Mouse (Mus musculus) CH12.LX (cell line): ENCODE results near the gene Lmod2. TPM values are rescaled to one million over a fixed set of nuclear protein-coding genes. Genes with fewer than 3 reads are reported as not detected.

Experiments used
- DNase-seq: peaks from one replicate; pipeline ENCODE4 v3.0.0-alpha.2; 2013; ENCODE audit errors: extremely low read depth
- H3K27ac ChIP-seq: 2 replicates; pipeline ENCODE4 v1.5.1; 2012; ENCODE audit warnings: low read depth, mild to moderate bottlenecking, control low read depth, moderate library complexity; ENCODE audit not compliant: insufficient read depth
- H3K27me3 ChIP-seq: replicated peaks from 2 replicates; pipeline ENCODE3; 2012; ENCODE audit warnings: inconsistent platforms
- H3K36me3 ChIP-seq, 2 experiments: replicated peaks in 1 of 2; 2 replicates each; pipeline versions ENCODE3 to v1.6.1; 2012; ENCODE audit warnings: inconsistent platforms in 1 of 2, low read length in 1 of 2, mild to moderate bottlenecking in 1 of 2, mixed read lengths in 1 of 2, moderate library complexity in 1 of 2; ENCODE audit not compliant: control insufficient read depth in 1 of 2, insufficient read depth in 1 of 2
- H3K4me1 ChIP-seq, 2 experiments: 2 replicates each; pipeline ENCODE4 v1.6.1; 2012; ENCODE audit warnings: inconsistent platforms in 1 of 2, moderate library complexity in 1 of 2; ENCODE audit not compliant: insufficient read depth in 2 of 2, control insufficient read depth in 1 of 2
- H3K4me2 ChIP-seq: 2 replicates; pipeline ENCODE4 v1.6.1; 2012; ENCODE audit warnings: low read depth, mild to moderate bottlenecking, control low read depth; ENCODE audit not compliant: poor library complexity, insufficient read depth, severe bottlenecking
- H3K4me3 ChIP-seq, 3 experiments: fragments of 150-350 bp in 1 of 3; sonication (generic) in 1 of 3; replicated peaks in 1 of 3; 2 replicates each; pipeline versions ENCODE3 to v1.5.1; 2011 to 2012; ENCODE audit warnings: low read depth in 2 of 3, low read length in 2 of 3, mild to moderate bottlenecking in 2 of 3, moderate library complexity in 2 of 3, control low read depth in 1 of 3, improper control_type of control experiment in 1 of 3, inconsistent platforms in 1 of 3, mixed read lengths in 1 of 3; ENCODE audit not compliant: poor library complexity in 1 of 3
- H3K79me2 ChIP-seq: replicated peaks from 2 replicates; pipeline ENCODE4 v1.6.1; 2012; ENCODE audit warnings: mild to moderate bottlenecking, moderate library complexity; ENCODE audit not compliant: control insufficient read depth, poor library complexity, insufficient read depth, severe bottlenecking; ENCODE audit errors: extremely low read depth
- H3K9ac ChIP-seq: 2 replicates; pipeline ENCODE4 v1.6.1; 2012; ENCODE audit warnings: low read depth, mild to moderate bottlenecking, control low read depth, moderate library complexity; ENCODE audit not compliant: insufficient read depth
- H3K9me3 ChIP-seq: replicated peaks from 2 replicates; pipeline ENCODE3; 2012; ENCODE audit warnings: low read length, inconsistent platforms, mixed read lengths
- CTCF ChIP-seq, 2 experiments: IDR thresholded peaks in 1 of 2; conservative IDR thresholded peaks in 1 of 2; 2 replicates each; pipeline ENCODE4 v1.5.1; 2011 to 2012; ENCODE audit warnings: low read depth in 2 of 2, low read length in 2 of 2, improper control_type of control experiment in 1 of 2, inconsistent platforms in 1 of 2, mild to moderate bottlenecking in 1 of 2, moderate library complexity in 1 of 2
- E2F4 ChIP-seq: IDR thresholded peaks from 2 replicates; pipeline ENCODE4 v1.6.1; 2011; ENCODE audit warnings: low read depth, low read length, improper control_type of control experiment; ENCODE audit not compliant: insufficient replicate concordance
- JUN ChIP-seq: IDR thresholded peaks from 2 replicates; pipeline ENCODE4 v1.6.1; 2011; ENCODE audit warnings: low read depth, mild to moderate bottlenecking, low read length, improper control_type of control experiment, moderate library complexity; ENCODE audit not compliant: insufficient read depth
- KAT2A ChIP-seq: IDR thresholded peaks from 2 replicates; pipeline ENCODE4 v1.6.1; 2012; ENCODE audit warnings: low read length, improper control_type of control experiment, inconsistent platforms; ENCODE audit not compliant: insufficient replicate concordance
- MAX ChIP-seq: IDR thresholded peaks from 2 replicates; pipeline ENCODE4 v1.6.1; 2011; ENCODE audit warnings: low read length, improper control_type of control experiment
- MEF2A ChIP-seq: IDR thresholded peaks from 2 replicates; pipeline ENCODE4 v1.6.1; 2014; ENCODE audit warnings: low read depth, mild to moderate bottlenecking, inconsistent platforms, low read length, improper control_type of control experiment, borderline replicate concordance
- MXI1 ChIP-seq: IDR thresholded peaks from 2 replicates; pipeline ENCODE4 v1.6.1; 2011; ENCODE audit warnings: mild to moderate bottlenecking, low read depth, low read length, improper control_type of control experiment
- MYC ChIP-seq: IDR thresholded peaks from 2 replicates; pipeline ENCODE4 v1.6.1; 2011; ENCODE audit warnings: low read depth, mild to moderate bottlenecking, improper control_type of control experiment, low read length
- NELFE ChIP-seq: IDR thresholded peaks from 2 replicates; pipeline ENCODE4 v1.6.1; 2011; ENCODE audit warnings: low read depth, low read length, improper control_type of control experiment
- NRF1 ChIP-seq: IDR thresholded peaks from 2 replicates; pipeline ENCODE4 v1.6.1; 2014; ENCODE audit warnings: low read depth, mild to moderate bottlenecking, inconsistent platforms, low read length, improper control_type of control experiment, moderate library complexity
- POLR2A ChIP-seq: IDR thresholded peaks from 2 replicates; pipeline ENCODE4 v1.6.1; 2011; ENCODE audit warnings: low read depth, mild to moderate bottlenecking, improper control_type of control experiment, low read length
- POLR2AphosphoS2 ChIP-seq: IDR thresholded peaks from 2 replicates; pipeline ENCODE4 v1.6.1; 2011; ENCODE audit warnings: low read depth, low read length, improper control_type of control experiment
- RAD21 ChIP-seq: IDR thresholded peaks from 2 replicates; pipeline ENCODE4 v1.6.1; 2011; ENCODE audit warnings: low read depth, mild to moderate bottlenecking, low read length, improper control_type of control experiment, moderate library complexity
- SMC3 ChIP-seq: IDR thresholded peaks from 2 replicates; pipeline ENCODE4 v1.6.1; 2011; ENCODE audit warnings: low read depth, low read length, improper control_type of control experiment
- TBP ChIP-seq: conservative IDR thresholded peaks from 2 replicates; pipeline ENCODE4 v1.6.1; 2011; ENCODE audit warnings: low read depth, low read length, improper control_type of control experiment
- TCF12 ChIP-seq: IDR thresholded peaks from 2 replicates; pipeline ENCODE4 v1.6.1; 2014; ENCODE audit warnings: low read depth, mild to moderate bottlenecking, inconsistent platforms, low read length, improper control_type of control experiment
- USF1 ChIP-seq: IDR thresholded peaks from 2 replicates; pipeline ENCODE4 v1.6.1; 2014; ENCODE audit warnings: low read depth, mild to moderate bottlenecking, inconsistent platforms, low read length, improper control_type of control experiment
- USF2 ChIP-seq: conservative IDR thresholded peaks from 2 replicates; pipeline ENCODE4 v1.6.1; 2011; ENCODE audit warnings: low read depth, low read length, improper control_type of control experiment
- ZC3H11A ChIP-seq: IDR thresholded peaks from 2 replicates; pipeline ENCODE4 v1.6.1; 2012; ENCODE audit warnings: low read depth, mild to moderate bottlenecking, inconsistent platforms, low read length, improper control_type of control experiment
- ZKSCAN1 ChIP-seq: IDR thresholded peaks from 2 replicates; pipeline ENCODE4 v1.6.1; 2012; ENCODE audit warnings: low read depth, inconsistent platforms, low read length, improper control_type of control experiment, borderline replicate concordance
- ZNF384 ChIP-seq: IDR thresholded peaks from 2 replicates; pipeline ENCODE4 v1.6.1; 2012; ENCODE audit warnings: low read depth, low read length, improper control_type of control experiment, inconsistent platforms
- dilution Hi-C: fragments of 300-500 bp; cut with MboI; formaldehyde crosslinking; loops from 2 replicates; pipeline ENCODE4 v1.14.3; 2020; ENCODE audit warnings: low sequenced_read_pairs; ENCODE audit not compliant: extremely low pct_unique_long_range_greater_than_20kb, extremely low pct_ligation_motif_present
- in situ Hi-C: fragments of 300-500 bp; cut with MboI; formaldehyde crosslinking; loops from 3 replicates; pipeline ENCODE4 v1.14.3; 2019; ENCODE audit warnings: low sequenced_read_pairs, low pct_ligation_motif_present, low pct_unique_long_range_greater_than_20kb, mixed read lengths
- polyA plus RNA-seq: library from polyadenylated mRNA; unstranded; fragments of >175 nt; gene quantifications from 2 replicates; pipeline ENCODE4 v1.2.1, GENCODE M21; 2012; ENCODE audit warnings: low read depth; ENCODE audit not compliant: insufficient read length
- total RNA-seq, 2 experiments: library from RNA; depleted of rRNA; stranded (reverse); fragments of 300-350 nt in 1 of 2; fragments of >200 nt in 1 of 2; gene quantifications; 2 replicates each; pipeline ENCODE4 v1.2.3; 2012 to 2014

The Lmod2 gene
- total and polyA plus RNA-seq, 3 experiments, result not detected

DNA sequence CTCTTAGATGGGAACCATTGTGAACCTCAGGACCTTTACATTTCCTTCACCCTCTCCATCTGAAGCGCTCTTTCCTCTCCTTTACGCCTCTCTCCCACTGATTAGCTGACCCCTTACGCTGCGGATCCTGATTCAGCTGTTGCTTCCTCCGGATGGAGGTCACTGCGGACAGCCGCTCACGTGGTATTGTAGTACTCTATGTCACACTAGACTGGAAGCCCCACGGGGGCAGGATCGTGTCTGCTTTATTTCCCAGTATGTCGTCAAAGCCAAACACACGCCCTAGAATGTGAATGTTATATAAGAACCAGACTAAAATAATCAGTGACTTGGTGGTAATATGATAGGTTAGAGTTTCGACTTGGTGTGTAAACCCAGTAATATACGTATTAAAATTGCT, 25.1 kb upstream of the Lmod2 start:
- Histone ChIP-seq H3K27ac (no peak overlapping the region), H3K9me3 (peaks cover 2% of the 10 kb centered on the region), H3K27me3 (no peaks in the 10 kb centered on the region), H3K79me2 (no peaks in the 10 kb centered on the region), H3K9ac (no peak overlapping the region), H3K4me3 (no peak overlapping the region), H3K36me3 (no peaks in the 10 kb centered on the region)
- dilution Hi-C loops (no loop called here), in situ Hi-C loops (no loop called here)
- no peak for DNase-seq
- TF ChIP-seq TCF12 (no peak), NELFE (no peak), MYC (no peak), POLR2AphosphoS2 (no peak)
- TF ChIP-seq, all 38 proteins: peak for 0
- no peak overlapping the region for H3K4me2 ChIP-seq
- peaks cover 0 to 9% of the 10 kb centered on the region in 2 experiments; a peak in 2 of 4 replicates for H3K4me1 ChIP-seq

GRCm38 (mm10) chr6:24573319-24573718, 24.2 kb upstream of the Lmod2 start:
- H3K4me2 ChIP-seq, result no peak overlapping the region
- H3K79me2 ChIP-seq, result no peaks in the 10 kb centered on the region
- dilution Hi-C loops (no loop called here), in situ Hi-C loops (no loop called here)
- H3K9ac ChIP-seq, result no peak overlapping the region
- no peaks in the 10 kb centered on the region for H3K27me3 ChIP-seq
- H3K36me3 ChIP-seq, result no peaks in the 10 kb centered on the region
- TF ChIP-seq SMC3 (no peak), USF2 (no peak), ZKSCAN1 (no peak), JUN (no peak), TCF12 (no peak), ZNF384 (no peak), E2F4 (no peak), MXI1 (no peak), TBP (no peak), ZC3H11A (no peak), KAT2A (no peak)
- H3K27ac ChIP-seq, result no peak overlapping the region
- peaks cover 0 to 9% of the 10 kb centered on the region in 2 experiments; a peak in 2 of 4 replicates for H3K4me1 ChIP-seq
- DNase-seq, result no peak
- H3K9me3 ChIP-seq, result peaks cover 2% of the 10 kb centered on the region
- no peak overlapping the region for H3K4me3 ChIP-seq

DNA sequence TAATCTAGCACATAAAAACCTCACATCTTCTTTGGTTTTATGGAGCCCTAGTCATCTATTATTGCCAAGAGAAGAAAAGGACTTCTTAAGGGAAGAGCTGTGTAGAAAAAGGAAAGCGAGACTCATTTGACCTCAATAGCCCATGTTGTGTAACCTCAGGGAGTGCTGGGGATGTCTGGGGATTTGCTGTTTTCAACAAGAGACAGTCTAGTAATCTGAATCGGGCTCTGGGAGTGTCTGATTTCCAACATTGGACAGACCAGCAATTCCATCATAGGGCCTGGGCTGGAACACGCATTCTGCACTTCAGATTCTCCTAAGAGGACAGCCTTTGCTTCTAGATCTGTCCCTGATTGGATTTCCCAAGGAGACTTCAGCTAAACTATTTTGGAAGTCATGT, 14.1 kb upstream of the Lmod2 start:
- H3K9ac ChIP-seq, result no peak overlapping the region
- dilution Hi-C loops, result no loop called here
- no peak overlapping the region for H3K27ac ChIP-seq
- H3K27me3 ChIP-seq, result no peaks in the 10 kb centered on the region
- H3K4me2 ChIP-seq, result no peak overlapping the region
- H3K36me3 ChIP-seq, result no peaks in the 10 kb centered on the region
- no peaks in the 10 kb centered on the region for H3K9me3 ChIP-seq
- H3K4me1 ChIP-seq, result peaks cover 0 to 8% of the 10 kb centered on the region in 2 experiments; a peak in 1 of 4 replicates
- no peak for DNase-seq
- no peaks in the 10 kb centered on the region for H3K79me2 ChIP-seq
- in situ Hi-C loops, result no loop called here
- H3K4me3 ChIP-seq, result no peak overlapping the region
- TF ChIP-seq MXI1, result no peak
- no peak for TF ChIP-seq MAX
- no peak for TF ChIP-seq POLR2A
- no peak for TF ChIP-seq MEF2A
- TF ChIP-seq CTCF (conservative IDR thresholded peaks at IDR 0.05 in 1 of 2, IDR thresholded peaks at IDR 0.05 in 1 of 2; ENCODE audit: low read depth in 2 of 2, low read length in 2 of 2), result no peak
- TF ChIP-seq NRF1, result no peak
- TF ChIP-seq ZNF384, result no peak
- no peak for TF ChIP-seq RAD21
- TF ChIP-seq USF1, result no peak
